Mouse (Mus musculus): ENCODE measurements at regions not wholly inside any gene's neighbourhood (a gene's known extent, or its start where the extent isn't known, plus 50 kb on each side); places are given as distances from the start of the nearest gene placed in this dataset.
"Not testable (repeated sequence)": the region's sequence is repeated elsewhere in the genome, so short reads cannot be mapped to it uniquely, and the experiment has no call there.

GRCm38 (mm10) chr6:61042667-61043523 is 118.1 kb downstream of the Mmrn1 start:
- ATAC-seq (replicated peaks; ENCODE audit: poor library complexity), result no peak

GRCm38 (mm10) chr6:61043524-61044450 is 119.0 kb downstream of the Mmrn1 start:
- no peak for ATAC-seq (replicated peaks; ENCODE audit: poor library complexity)

DNA sequence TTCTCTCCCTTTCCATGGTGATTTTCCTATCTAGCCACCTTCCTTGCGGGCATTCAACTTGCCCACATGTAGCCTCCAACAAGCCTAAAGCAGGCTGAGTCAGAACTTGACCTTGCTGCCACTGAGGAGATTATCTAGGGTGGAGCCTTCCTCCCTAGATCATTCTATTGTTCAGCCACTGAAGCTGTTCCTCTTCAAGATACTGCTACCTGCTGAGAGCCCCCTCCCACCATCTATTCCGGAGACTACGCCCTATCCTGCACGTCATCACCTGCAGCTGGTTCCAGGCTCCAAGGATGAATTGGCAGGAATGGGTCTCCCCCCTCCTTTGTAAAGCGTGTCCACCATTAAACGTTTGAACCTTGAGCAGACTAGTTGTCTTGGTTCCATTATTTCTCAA is 122.9 kb downstream of the Mmrn1 start:
- not testable (repeated sequence) for ATAC-seq (replicated peaks; ENCODE audit: poor library complexity)

DNA sequence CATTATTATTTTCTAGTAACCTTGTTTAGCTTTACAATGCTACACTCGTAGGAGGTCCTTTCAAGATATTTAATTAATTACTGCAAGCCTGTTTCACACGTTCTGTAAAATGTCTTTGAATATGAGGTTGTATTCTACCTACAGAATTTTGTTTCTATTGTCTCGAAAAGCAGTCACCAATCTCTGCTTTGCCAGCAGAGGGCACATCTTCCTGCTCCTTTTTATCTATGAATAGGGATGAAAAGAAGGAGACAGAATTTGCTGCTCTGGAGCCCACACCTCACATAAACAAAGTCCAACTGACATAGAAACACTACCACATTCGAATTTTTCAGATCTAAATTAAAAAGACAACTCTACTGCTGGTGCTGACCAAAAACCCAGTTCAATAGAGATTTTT is 117.0 kb upstream of the Ccser1 start:
- 0 out of 2 replicates have a peak, but pooled peaks have one; percentile 34 for ATAC-seq (replicated peaks; ENCODE audit: poor library complexity)

- ATAC-seq (replicated peaks; ENCODE audit: poor library complexity), result no peak
These were observed 114.4 kb upstream of the Ccser1 start for GRCm38 (mm10) chr6:61065769-61066168.

DNA sequence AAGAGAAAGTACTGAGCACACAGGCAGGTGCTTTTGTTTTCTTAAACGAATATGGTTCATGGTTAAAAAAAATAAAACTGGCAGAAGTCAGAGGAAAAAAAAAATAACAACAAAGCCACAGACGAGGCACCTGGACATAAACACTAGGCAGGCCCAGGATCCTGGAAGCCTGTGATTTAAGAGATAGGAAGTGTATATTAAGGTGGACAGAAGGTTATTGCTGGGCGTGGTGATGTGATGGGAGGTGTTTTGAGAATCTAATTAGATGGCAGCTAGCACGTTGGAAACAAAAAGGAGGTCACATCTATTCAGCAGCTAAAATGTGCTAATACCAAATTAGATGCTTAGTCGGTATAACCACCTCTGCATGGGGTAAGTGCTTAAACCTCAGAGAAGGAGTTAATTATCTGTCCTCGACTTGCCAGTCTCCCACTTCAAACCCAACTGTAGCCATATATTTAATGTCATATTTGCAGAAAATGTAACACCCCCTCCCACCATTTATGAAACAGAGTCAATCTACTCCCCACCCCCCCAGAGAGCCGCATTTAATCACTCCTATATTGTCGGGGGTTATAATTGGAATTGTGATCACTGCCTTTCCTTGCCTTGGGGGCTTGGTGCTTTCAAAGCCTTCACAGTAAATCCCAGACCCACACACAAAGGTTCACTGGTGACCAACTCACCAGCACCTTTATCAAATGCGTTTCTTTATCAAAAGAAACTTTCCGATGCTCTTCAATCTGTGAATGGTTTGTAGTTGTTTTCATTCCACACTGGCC is 113.4 kb upstream of the Ccser1 start:
- no peak for ATAC-seq (replicated peaks; ENCODE audit: poor library complexity)

GRCm38 (mm10) chr6:61067355-61068116 is 112.6 kb upstream of the Ccser1 start:
- ATAC-seq (replicated peaks; ENCODE audit: poor library complexity), result no peak

- no peak for ATAC-seq (replicated peaks; ENCODE audit: poor library complexity)
These were observed 112.0 kb upstream of the Ccser1 start for GRCm38 (mm10) chr6:61068117-61068489.

GRCm38 (mm10) chr6:61073267-61073666 is 106.9 kb upstream of the Ccser1 start:
- no peak for ATAC-seq (replicated peaks; ENCODE audit: poor library complexity)

DNA sequence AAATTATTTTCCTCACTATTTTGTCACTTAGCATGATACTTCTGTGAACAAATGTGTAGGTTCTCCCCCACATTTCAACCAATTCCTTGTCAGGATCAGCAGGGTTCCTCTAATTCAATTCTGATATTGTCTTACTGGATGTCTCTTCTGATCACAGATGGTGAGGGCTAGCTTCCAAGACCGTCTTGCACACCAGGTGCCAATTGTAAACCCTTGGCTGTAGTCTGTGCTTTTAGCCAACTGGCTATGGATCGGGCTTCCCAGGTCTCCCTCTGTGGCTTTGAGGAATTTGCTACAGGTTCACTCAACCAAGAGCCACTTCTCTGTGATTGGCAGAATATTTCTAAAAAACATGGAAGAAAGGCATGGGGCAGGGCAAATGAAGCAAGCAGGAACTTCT is 106.3 kb upstream of the Ccser1 start:
- ATAC-seq (replicated peaks; ENCODE audit: poor library complexity), result no peak

DNA sequence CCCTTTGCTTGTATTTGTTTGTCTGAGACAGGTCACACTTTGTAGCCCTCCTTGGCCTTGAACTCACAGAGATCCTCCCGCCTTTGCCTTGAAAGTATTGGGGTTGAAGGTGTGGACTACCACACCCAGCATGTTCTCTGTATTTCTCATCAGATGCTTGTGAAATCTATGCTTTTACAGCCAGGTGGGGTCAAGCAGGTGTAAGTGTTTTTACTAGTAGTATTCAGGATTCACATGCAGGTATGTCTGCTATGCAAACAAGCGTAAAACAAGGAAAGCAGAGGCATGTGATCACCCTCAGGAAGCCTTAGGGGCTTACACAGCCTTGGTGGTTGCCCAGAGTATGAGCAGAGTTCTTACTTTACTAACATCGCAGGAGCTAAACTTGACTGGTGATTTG is 105.4 kb upstream of the Ccser1 start:
- no peak for ATAC-seq (replicated peaks; ENCODE audit: poor library complexity)

DNA sequence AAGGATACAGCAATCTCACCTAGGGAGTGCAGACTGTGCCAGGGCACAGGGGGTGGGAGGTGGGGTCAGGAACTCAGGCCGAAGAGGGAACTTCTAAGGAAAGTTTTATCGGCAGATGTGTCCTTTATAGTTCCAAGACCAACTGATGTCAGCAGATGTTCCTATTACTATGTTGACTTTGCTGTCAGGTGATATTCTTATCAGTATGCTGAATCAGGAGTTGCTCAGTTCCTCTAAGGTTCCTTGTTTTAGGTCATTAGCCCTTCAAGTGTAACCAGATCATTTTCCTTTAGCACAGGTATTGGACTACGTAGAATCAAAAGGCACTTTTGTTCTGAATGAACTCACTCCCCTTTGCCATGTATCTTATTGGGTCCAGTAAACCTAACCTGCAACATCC is 101.6 kb upstream of the Ccser1 start:
- ATAC-seq (replicated peaks; ENCODE audit: poor library complexity), result no peak

GRCm38 (mm10) chr6:61080661-61081060 is 99.5 kb upstream of the Ccser1 start:
- ATAC-seq (replicated peaks; ENCODE audit: poor library complexity), result no peak

DNA sequence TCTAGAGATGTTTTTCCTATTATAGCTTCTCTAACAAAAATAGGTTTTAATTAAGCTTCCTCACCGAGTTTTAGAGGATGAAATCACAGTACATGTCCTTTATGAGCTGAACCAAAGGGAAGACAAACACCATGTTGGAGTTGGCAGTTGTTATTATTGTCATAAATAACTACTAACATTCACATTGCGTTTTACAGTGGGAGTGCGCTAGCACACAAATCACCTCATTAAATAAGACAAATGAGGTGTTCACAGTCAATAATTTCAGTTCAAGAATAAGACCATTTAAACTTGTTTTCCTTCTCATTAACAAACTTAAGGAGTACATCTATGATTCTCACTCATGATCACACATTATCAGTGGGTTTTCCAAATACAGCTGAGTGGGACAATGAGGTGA is 96.8 kb upstream of the Ccser1 start:
- ATAC-seq (replicated peaks; ENCODE audit: poor library complexity), result no peak

DNA sequence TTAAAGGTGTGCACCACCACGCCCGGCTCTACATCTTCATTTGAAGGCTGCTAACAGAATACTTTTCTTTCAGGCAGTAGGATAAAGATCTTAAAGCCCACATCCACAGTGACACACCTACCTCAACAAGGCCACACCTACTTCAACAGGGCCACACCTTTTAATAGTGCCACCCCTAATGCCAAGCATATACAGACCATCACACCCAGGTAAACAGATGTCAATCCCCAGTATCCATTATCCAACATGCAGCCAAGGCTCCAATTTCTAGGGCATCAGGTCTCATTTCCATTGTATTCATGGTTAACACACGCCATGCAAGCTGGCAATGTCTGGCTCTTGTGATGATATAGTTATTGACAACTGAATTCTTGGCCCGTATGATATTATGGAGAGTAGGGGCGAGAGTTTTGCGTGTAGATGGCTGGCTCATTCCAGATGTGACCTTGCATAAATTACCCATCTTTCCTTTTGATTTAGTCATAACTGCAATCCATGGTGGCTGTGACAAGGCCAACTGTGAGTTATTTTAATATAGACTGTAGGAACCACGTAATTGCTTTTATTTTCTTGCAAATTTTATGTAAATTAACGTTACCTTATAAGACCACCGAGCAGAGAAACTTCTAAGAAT is 80.7 kb upstream of the Ccser1 start:
- ATAC-seq (replicated peaks; ENCODE audit: poor library complexity), result no peak

DNA sequence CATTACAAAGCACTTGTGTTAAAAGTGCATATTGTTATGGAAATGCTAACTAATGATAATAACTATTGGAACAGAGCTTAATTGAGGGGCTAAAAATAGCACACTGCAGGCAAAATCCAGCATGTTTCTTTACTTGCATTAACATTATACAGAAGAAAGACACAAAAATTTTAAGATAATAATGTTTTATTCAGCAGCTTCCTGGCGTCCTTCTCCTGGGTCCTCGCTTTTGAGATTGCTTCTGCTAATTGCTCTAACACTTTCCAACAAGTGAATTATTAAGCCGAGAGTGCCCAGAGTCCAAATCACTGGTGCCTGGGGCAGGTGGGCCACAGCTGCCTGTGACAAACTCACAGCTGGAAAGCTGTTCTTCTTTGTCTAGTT is 80.2 kb upstream of the Ccser1 start:
- no peak for ATAC-seq (replicated peaks; ENCODE audit: poor library complexity)

GRCm38 (mm10) chr6:61101972-61102371 is 78.2 kb upstream of the Ccser1 start:
- ATAC-seq (replicated peaks; ENCODE audit: poor library complexity), result no peak

DNA sequence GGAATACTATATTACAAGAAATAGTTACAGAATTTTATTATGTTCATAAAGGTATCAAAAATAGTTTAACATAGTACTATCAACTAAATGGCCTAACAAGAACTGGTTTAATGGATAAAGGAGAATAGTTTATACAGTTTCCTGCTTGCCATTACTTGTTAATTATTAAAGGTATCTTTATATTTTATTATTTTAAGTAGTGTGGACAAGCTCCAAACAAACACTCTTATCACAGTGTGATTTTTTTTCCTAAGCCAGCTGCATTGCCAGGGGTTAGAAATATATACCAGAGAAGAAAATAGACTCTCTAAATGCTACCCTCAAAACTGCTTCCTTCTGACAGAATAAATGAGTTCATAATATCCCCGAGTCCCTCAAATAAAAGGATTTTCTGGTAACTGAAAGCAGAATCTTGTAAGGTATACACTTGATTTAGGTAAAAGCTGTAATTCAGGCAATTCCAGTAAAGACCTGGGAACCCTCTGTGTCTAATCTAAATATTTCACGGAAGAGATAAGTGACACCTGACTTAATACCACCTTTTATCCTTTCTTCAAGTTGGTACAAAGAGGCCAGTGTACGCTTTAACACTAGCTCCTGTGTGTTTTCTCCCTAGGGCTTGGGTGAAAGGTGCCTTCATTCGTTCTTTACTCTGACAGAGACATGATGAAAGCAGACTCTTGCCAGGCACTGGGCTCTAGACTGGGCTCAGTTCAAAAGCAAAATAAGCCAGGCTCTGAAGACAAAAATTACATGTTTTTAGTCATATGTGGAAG is 76.5 kb upstream of the Ccser1 start:
- no peak for ATAC-seq (replicated peaks; ENCODE audit: poor library complexity)

DNA sequence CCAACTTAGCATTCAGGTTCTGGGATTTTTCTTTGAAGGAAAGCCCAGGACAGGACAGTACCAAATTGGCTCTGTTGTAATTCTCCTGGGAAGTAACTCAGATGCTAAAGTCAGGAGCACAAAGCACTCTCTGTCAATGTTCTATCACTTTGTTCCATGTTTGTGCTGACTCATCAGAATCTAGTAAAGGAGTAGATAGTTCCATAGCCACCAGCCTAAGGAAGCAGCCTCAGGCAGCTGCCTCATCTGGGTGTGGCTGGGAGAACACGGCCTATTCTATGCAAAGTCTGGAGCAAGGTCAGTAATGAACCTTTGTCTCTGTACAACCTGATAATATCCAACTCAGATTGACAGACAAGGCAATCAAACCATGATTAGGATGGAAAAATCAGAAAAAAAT is 64.9 kb upstream of the Ccser1 start:
- ATAC-seq (replicated peaks; ENCODE audit: poor library complexity), result no peak
